Mouse (Mus musculus): ENCODE measurements at regions not wholly inside any gene's neighbourhood (a gene's known extent, or its start where the extent isn't known, plus 50 kb on each side); places are given as distances from the start of the nearest gene placed in this dataset.

- no peak overlapping the region for H3K4me3 ChIP-seq
- H3K36me3 ChIP-seq: no peaks in the 10 kb centered on the region
- no peak overlapping the region for H3K4me2 ChIP-seq
- 80% methylated on average over 4 of the region's 4 CpGs for WGBS
- ATAC-seq (ENCODE audit: low FRiP score, low read depth): no peak
- H3K9ac ChIP-seq: no peak overlapping the region
- no peak overlapping the region for H3K27ac ChIP-seq (replicated peaks)
- peaks cover 12% of the 10 kb centered on the region for H3K4me1 ChIP-seq (replicated peaks)
- no peaks in the 10 kb centered on the region for H3K27me3 ChIP-seq
- H3K9me3 ChIP-seq: no peaks in the 10 kb centered on the region
Observed at GRCm38 (mm10) chr5:133389896-133390295, 709.6 kb upstream of the Castor2 start.

GRCm38 (mm10) chr5:133389023-133389840 lies 710.3 kb upstream of the Castor2 start:
- H3K4me1 ChIP-seq (replicated peaks): peaks cover 12% of the 10 kb centered on the region
- H3K36me3 ChIP-seq: no peaks in the 10 kb centered on the region
- ATAC-seq (ENCODE audit: low FRiP score, low read depth): no peak
- no peak overlapping the region for H3K9ac ChIP-seq
- no peaks in the 10 kb centered on the region for H3K9me3 ChIP-seq
- H3K4me2 ChIP-seq: no peak overlapping the region
- no peaks in the 10 kb centered on the region for H3K27me3 ChIP-seq
- H3K27ac ChIP-seq (replicated peaks): no peak overlapping the region
- no peak overlapping the region for H3K4me3 ChIP-seq
- 56% methylated on average over 6 of the region's 6 CpGs for WGBS

GRCm38 (mm10) chr5:133385374-133386349 lies 713.8 kb upstream of the Castor2 start:
- Histone ChIP-seq H3K27me3 (no peaks in the 10 kb centered on the region), H3K9ac (no peak overlapping the region), H3K36me3 (no peaks in the 10 kb centered on the region), H3K4me1 (replicated peaks) (peaks cover 14% of the 10 kb centered on the region), H3K9me3 (no peaks in the 10 kb centered on the region), H3K4me2 (no peak overlapping the region), H3K4me3 (no peak overlapping the region), H3K27ac (replicated peaks) (no peak overlapping the region)
- no peak for ATAC-seq (ENCODE audit: low FRiP score, low read depth)
- WGBS: 28% methylated on average over 10 of the region's 10 CpGs

DNA sequence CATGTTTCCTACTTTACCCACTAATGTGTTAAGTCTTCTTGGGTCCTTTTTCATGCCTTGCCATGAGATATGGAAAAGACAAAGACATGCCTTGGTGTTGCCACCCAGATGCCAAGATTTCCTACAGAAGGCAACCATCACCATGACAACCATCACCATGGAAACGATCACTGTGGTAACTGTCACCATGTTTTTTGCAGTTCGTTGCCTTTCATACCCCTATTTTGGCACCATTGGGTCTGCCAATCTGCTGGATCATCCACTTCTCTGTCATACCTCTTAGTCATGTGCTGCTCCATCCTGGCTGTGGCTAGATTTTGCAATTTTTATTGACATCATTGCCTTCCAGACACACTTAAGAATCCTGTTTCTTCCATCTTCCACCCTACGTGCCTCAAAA lies 733.7 kb upstream of the Castor2 start:
- no peak for ATAC-seq (ENCODE audit: low FRiP score, low read depth)
- Histone ChIP-seq H3K27ac (replicated peaks) (no peak overlapping the region), H3K4me1 (replicated peaks) (no peaks in the 10 kb centered on the region; the same call in 1 of the 2 replicates), H3K36me3 (no peaks in the 10 kb centered on the region), H3K4me2 (no peak overlapping the region), H3K9me3 (no peaks in the 10 kb centered on the region), H3K4me3 (no peak overlapping the region), H3K9ac (no peak overlapping the region), H3K27me3 (no peaks in the 10 kb centered on the region)
- 53% methylated on average over 3 of the region's 3 CpGs for WGBS

DNA sequence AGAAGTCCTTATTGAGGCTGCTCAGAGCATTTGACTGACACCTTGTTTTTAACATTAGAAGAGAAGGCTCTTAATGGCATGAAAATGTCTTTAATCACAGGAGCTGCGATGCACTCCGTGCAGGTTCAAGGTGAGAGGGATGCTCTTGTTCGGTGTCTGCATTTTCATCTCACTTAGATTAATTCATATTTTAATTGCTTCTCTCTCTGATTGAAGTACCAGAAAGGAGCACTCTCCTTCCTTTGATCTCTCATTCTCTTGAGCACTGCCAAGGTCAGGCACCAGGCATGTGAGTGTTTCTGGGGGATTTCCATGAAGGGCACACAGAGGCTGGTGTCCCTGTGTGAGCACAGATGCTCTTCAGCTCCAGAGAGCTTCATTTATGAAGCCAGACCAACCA lies 752.0 kb upstream of the Castor2 start:
- H3K4me3 ChIP-seq: no peak overlapping the region
- ATAC-seq (ENCODE audit: low FRiP score, low read depth): no peak
- H3K4me1 ChIP-seq (replicated peaks): no peaks in the 10 kb centered on the region
- H3K27ac ChIP-seq (replicated peaks): no peak overlapping the region
- H3K36me3 ChIP-seq: no peaks in the 10 kb centered on the region
- 78% methylated on average over 3 of the region's 3 CpGs for WGBS
- H3K9ac ChIP-seq: no peak overlapping the region
- no peaks in the 10 kb centered on the region for H3K9me3 ChIP-seq
- H3K27me3 ChIP-seq: no peaks in the 10 kb centered on the region
- H3K4me2 ChIP-seq: no peak overlapping the region

DNA sequence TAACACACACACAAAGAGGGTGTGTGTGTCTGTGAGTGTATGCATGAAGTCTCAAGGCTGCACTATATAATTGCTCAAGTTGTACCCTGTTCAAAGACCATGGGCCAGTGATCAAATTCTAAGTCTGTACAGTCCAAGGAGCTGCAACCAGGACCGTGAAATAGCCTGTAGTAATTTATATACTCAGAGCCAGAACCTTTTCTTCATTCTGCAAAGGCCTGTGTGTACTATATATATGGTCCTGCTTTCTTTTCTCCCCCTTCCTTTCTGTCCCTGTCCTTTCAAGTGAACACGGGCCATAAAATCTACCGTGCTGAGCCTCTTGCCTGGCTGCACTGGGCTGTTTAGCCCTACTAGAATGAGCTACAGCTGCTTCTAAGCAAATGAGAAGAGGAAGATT lies 757.5 kb upstream of the Castor2 start:
- H3K4me3 ChIP-seq: no peak overlapping the region
- no peak for ATAC-seq (ENCODE audit: low FRiP score, low read depth)
- no peaks in the 10 kb centered on the region for H3K36me3 ChIP-seq
- no peaks in the 10 kb centered on the region for H3K27me3 ChIP-seq
- 58% methylated on average over 3 of the region's 3 CpGs for WGBS
- no peaks in the 10 kb centered on the region for H3K9me3 ChIP-seq
- H3K4me2 ChIP-seq: no peak overlapping the region
- H3K9ac ChIP-seq: no peak overlapping the region
- no peaks in the 10 kb centered on the region for H3K4me1 ChIP-seq (replicated peaks)
- H3K27ac ChIP-seq (replicated peaks): no peak overlapping the region

- Histone ChIP-seq H3K9ac (no peak overlapping the region), H3K4me2 (no peak overlapping the region), H3K4me1 (replicated peaks) (no peaks in the 10 kb centered on the region), H3K36me3 (no peaks in the 10 kb centered on the region), H3K9me3 (no peaks in the 10 kb centered on the region), H3K27me3 (no peaks in the 10 kb centered on the region), H3K27ac (replicated peaks) (no peak overlapping the region), H3K4me3 (no peak overlapping the region)
- no peak for ATAC-seq (ENCODE audit: low FRiP score, low read depth)
- 60% methylated on average over 2 of the region's 2 CpGs for WGBS
Observed at GRCm38 (mm10) chr5:133320626-133321025, 777.5 kb upstream of the Auts2 start.

DNA sequence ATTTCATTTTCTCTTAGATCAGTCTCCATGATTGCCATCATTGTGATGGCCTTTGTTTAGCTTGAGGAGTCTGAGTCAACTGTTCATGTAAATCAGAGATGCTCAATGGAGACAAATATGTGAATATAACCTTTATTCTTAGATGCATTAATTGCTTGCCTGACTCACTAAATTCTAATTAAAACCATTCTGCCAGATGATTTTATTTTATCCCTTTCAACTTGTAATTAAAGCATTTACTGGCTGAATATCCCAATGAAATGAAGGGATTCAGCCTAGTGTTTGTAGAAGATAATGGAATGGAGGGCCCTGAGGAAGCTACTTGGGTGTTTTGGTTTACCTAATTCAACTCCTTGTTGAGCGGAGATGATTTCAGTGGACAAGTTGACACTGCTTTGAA lies 777.1 kb upstream of the Auts2 start:
- ATAC-seq (ENCODE audit: low FRiP score, low read depth): no peak
- H3K4me2 ChIP-seq: no peak overlapping the region
- no peaks in the 10 kb centered on the region for H3K9me3 ChIP-seq
- 92% methylated on average over 1 of the region's 1 CpGs for WGBS
- no peak overlapping the region for H3K4me3 ChIP-seq
- no peaks in the 10 kb centered on the region for H3K36me3 ChIP-seq
- H3K27ac ChIP-seq (replicated peaks): no peak overlapping the region
- H3K4me1 ChIP-seq (replicated peaks): no peaks in the 10 kb centered on the region
- H3K9ac ChIP-seq: no peak overlapping the region
- no peaks in the 10 kb centered on the region for H3K27me3 ChIP-seq

DNA sequence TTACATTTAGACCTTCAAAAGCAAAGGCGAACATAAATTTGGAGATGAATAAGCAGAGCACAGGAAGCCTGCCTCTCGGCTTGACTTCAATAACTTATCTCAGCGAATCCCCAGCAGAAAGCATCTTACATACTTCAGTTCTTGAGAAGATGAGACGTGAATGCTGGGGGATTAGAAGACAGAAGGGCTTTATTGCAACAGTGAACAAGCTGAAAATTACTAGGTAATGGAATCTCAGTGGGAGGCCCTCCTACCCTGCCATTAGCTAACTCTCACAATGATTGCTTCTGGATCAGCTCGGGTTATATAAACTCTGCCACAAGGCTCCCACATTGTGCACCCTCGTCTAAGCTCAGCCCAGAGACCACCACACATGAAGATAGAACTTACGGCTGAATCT lies 770.9 kb upstream of the Auts2 start:
- H3K4me1 ChIP-seq (replicated peaks): peaks cover 7% of the 10 kb centered on the region
- no peak overlapping the region for H3K27ac ChIP-seq (replicated peaks)
- H3K27me3 ChIP-seq: no peaks in the 10 kb centered on the region
- no peak for ATAC-seq (ENCODE audit: low FRiP score, low read depth)
- 50% methylated on average over 7 of the region's 7 CpGs for WGBS
- no peak overlapping the region for H3K9ac ChIP-seq
- H3K4me3 ChIP-seq: no peak overlapping the region
- H3K36me3 ChIP-seq: no peaks in the 10 kb centered on the region
- H3K9me3 ChIP-seq: no peaks in the 10 kb centered on the region
- no peak overlapping the region for H3K4me2 ChIP-seq

DNA sequence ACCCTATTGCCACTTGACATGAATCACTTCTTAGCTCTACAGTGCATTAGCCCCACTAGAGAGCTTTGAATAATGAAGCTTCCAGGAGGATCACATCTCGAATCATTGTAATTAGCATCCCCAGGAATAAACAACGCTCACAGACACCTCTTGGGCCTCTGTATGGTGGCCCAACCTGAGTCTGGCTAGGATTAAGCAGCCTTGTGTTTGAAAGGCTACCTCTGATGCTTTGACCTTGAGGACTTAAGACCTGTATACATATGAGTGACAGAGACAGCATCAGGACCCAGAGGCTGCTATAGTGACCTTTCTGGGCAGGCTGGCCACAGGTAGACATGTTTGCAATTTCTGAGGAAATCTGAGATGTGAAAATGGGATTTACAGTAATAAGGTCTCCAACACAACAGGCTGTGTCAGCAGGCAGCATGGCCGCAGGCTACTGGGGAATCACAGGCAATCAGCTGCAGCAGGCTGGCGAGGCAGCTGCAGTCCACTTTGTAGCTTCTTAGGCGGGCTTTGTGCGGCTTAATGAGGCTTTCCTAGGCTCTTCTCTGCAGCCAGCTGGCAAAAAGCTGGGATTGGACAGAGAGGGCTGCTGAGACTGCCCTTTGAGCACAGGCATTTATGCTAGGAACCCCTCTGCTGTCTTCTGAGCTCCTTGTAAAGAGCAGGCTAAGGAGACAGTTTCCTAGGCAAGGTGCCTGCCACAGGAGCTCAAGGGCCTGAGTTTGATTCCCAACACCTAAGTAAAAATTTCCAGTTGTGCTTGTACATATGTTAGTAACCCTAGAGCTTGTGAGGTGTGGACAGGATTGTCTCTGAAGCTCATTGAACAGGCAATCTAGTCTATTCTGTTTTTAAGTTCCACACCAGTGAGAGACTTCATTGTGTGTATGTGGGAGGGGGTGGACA lies 768.1 kb upstream of the Auts2 start:
- H3K27ac ChIP-seq (replicated peaks): peak overlapping the region; percentile 43; the same call in 1 of the 2 replicates

DNA sequence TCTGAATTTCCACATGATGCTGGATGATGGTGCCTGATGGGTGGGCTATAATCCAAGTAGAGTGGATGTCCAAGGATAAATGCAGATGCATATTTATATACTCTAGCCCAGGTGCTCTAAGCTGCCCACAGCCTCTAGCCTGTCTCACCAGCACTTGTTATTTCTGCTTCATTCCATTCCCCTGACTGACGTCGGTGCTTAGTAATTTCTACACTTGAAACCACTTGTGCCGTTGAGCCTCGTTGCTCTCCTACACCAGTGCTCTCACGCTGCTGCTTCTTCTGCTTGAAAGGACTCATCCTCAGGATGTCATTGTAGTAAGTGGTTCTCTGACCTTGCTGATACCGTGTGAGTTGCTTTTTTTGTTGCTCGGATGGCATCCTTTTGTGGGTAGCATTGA lies 724.7 kb upstream of the Auts2 start:
- H3K9ac ChIP-seq: no peak overlapping the region
- no peaks in the 10 kb centered on the region for H3K4me1 ChIP-seq (replicated peaks)
- H3K27me3 ChIP-seq: no peaks in the 10 kb centered on the region
- H3K4me3 ChIP-seq: no peak overlapping the region
- WGBS: 73% methylated on average over 7 of the region's 7 CpGs
- no peak overlapping the region for H3K27ac ChIP-seq (replicated peaks)
- H3K4me2 ChIP-seq: no peak overlapping the region
- H3K9me3 ChIP-seq: no peaks in the 10 kb centered on the region
- ATAC-seq (ENCODE audit: low FRiP score, low read depth): no peak
- H3K36me3 ChIP-seq: no peaks in the 10 kb centered on the region

More for the DNA sequence above, 768.1 kb upstream of the Auts2 start:
- no peaks in the 10 kb centered on the region for H3K36me3 ChIP-seq
- H3K4me2 ChIP-seq: no peak overlapping the region
- no peak overlapping the region for H3K9ac ChIP-seq
- no peaks in the 10 kb centered on the region for H3K27me3 ChIP-seq
- no peaks in the 10 kb centered on the region for H3K9me3 ChIP-seq
- H3K4me1 ChIP-seq (replicated peaks): peaks cover 7% of the 10 kb centered on the region
- H3K4me3 ChIP-seq: no peak overlapping the region
- 0 out of 2 replicates have a peak, but pooled peaks have one; percentile 45 for ATAC-seq (ENCODE audit: low FRiP score, low read depth)
- WGBS: 26% methylated on average over 6 of the region's 6 CpGs

Measured in hindbrain, embryonic 15.5 days (tissue).